9 mouse cellular contexts compared by ENCODE assay signal in genomic region chr17:48315905-48316579, GRCm38 (mm10). TPM values are rescaled to one million over a fixed set of nuclear protein-coding genes. Genes with fewer than 3 reads are reported as not detected.
DNase-seq lines count a peak whose midpoint lies in the region; ATAC-seq and TF ChIP-seq lines count a peak whose summit lies in the region.
"Not testable (repeated sequence)": the region's sequence is repeated elsewhere in the genome, so short reads cannot be mapped to it uniquely, and the experiment has no call there.
"Had no signal": no experiment of that assay in that cellular context is flagged by ENCODE, and none has a peak within 500 bp of the region (broad histone marks: within the 10 kb centered on the region; RNA-seq: fewer than 3 reads in every experiment).

Gene B430306N03Rik, plus strand, starts transcription at chr17:48316141.

- not testable (repeated sequence) for H3K27ac ChIP-seq in CH12.LX (ENCODE audit: insufficient read depth, low read depth); bone marrow macrophage, adult 2 months (ENCODE audit: insufficient read depth, low read depth, low read length); small intestine, adult 2 months (ENCODE audit: insufficient read depth, low read depth, low read length)
- peak within 1 kb of the TSS; percentile 44 for H3K27ac ChIP-seq in liver, adult 2 months (replicated peaks; ENCODE audit: insufficient read depth, low read depth, low read length)

- H3K9ac ChIP-seq in CH12.LX (ENCODE audit: insufficient read depth, low read depth) = not testable (repeated sequence)
- peak within 1 kb of the TSS; percentile 51; the same call in 1 of the 2 replicates for H3K9ac ChIP-seq in liver, adult 2 months (ENCODE audit: low read depth, low read length)

- H3K4me2 ChIP-seq in CH12.LX (ENCODE audit: insufficient read depth, low read depth, poor library complexity, severe bottlenecking) = not testable (repeated sequence)

- TF ChIP-seq EP300 in CH12.LX (IDR thresholded peaks at IDR 0.05; ENCODE audit: low read length) = not testable (repeated sequence)

- not testable (repeated sequence) for TF ChIP-seq POLR2A in CH12.LX (IDR thresholded peaks at IDR 0.05; ENCODE audit: low read depth, low read length); bone marrow macrophage, adult 2 months (IDR thresholded peaks at IDR 0.05; ENCODE audit: borderline replicate concordance, low read depth, low read length); liver, adult 2 months (IDR thresholded peaks at IDR 0.05; ENCODE audit: extremely low read depth, insufficient read depth, low read length); small intestine, adult 2 months (IDR thresholded peaks at IDR 0.05; ENCODE audit: low read depth, low read length)

- peaks cover 0 to 31% of the 10 kb centered on the region in 2 experiments; a peak in 2 of 4 replicates for H3K4me1 ChIP-seq in CH12.LX (ENCODE audit: control insufficient read depth in 1 of 2, insufficient read depth in 2 of 2)
- peaks cover 16% of the 10 kb centered on the region for H3K4me1 ChIP-seq in bone marrow macrophage, adult 2 months (ENCODE audit: control insufficient read depth, insufficient read depth, low read length)
- H3K4me1 ChIP-seq in liver, adult 2 months (ENCODE audit: control insufficient read depth, insufficient read depth, low read length); small intestine, adult 2 months (ENCODE audit: control insufficient read depth, insufficient read depth, insufficient read length, low read length): not testable (repeated sequence)

- not testable (repeated sequence) for H3K9me3 ChIP-seq in CH12.LX (replicated peaks; ENCODE audit: low read length)

- dilution Hi-C loops in CH12.LX (cut with MboI; ENCODE audit: extremely low pct_ligation_motif_present, extremely low pct_unique_long_range_greater_than_20kb, low sequenced_read_pairs) = not testable (repeated sequence)

- DNase-seq in CH12.LX (ENCODE audit: extremely low read depth) = peak; percentile 47
- DNase-seq in liver, adult 2 months (ENCODE audit: extremely low read depth, low read depth, low spot score) = not testable (repeated sequence)
- peak; percentile 11 to 28 for DNase-seq in lung, adult 18-20 months
- DNase-seq in thymus, postnatal 4 days = peak; percentile 29

- not testable (repeated sequence) for TF ChIP-seq CTCF in CH12.LX (conservative IDR thresholded peaks at IDR 0.05 in 1 of 2, IDR thresholded peaks at IDR 0.05 in 1 of 2; ENCODE audit: low read depth in 2 of 2, low read length in 2 of 2); bone marrow macrophage, adult 2 months (IDR thresholded peaks at IDR 0.05; ENCODE audit: low read depth, low read length); liver, adult 2 months (IDR thresholded peaks at IDR 0.05; ENCODE audit: low read depth, low read length); small intestine, adult 2 months (IDR thresholded peaks at IDR 0.05; ENCODE audit: extremely low read depth, insufficient read length, insufficient replicate concordance, low read depth, low read length)

- not testable (repeated sequence) for H3K27me3 ChIP-seq in CH12.LX (replicated peaks); liver, adult 2 months (ENCODE audit: control insufficient read depth, insufficient read depth, low read length); small intestine, adult 2 months (ENCODE audit: control insufficient read depth, insufficient read depth, low read length)

- not testable (repeated sequence) for H3K4me3 ChIP-seq in CH12.LX (replicated peaks in 1 of 3; ENCODE audit: low read depth in 2 of 3, low read length in 2 of 3, poor library complexity in 1 of 3); bone marrow macrophage, adult 2 months (ENCODE audit: insufficient read depth, low read length); liver, adult 2 months (ENCODE audit: insufficient read depth, low read depth, low read length)
- H3K4me3 ChIP-seq in small intestine, adult 2 months (ENCODE audit: low read depth, low read length) = peak within 1 kb of the TSS; percentile 10; the same call in 1 of the 2 replicates

- in situ Hi-C loops in CH12.LX (cut with MboI; ENCODE audit: low pct_ligation_motif_present, low pct_unique_long_range_greater_than_20kb, low sequenced_read_pairs) = not testable (repeated sequence)

- not testable (repeated sequence) for H3K79me2 ChIP-seq in CH12.LX (replicated peaks; ENCODE audit: control insufficient read depth, extremely low read depth, insufficient read depth, poor library complexity, severe bottlenecking); liver, adult 2 months (ENCODE audit: control insufficient read depth, insufficient read depth, low read length)

- not testable (repeated sequence) for H3K36me3 ChIP-seq in CH12.LX (replicated peaks in 1 of 2; ENCODE audit: control insufficient read depth in 1 of 2, insufficient read depth in 1 of 2, low read length in 1 of 2); liver, adult 2 months (ENCODE audit: control insufficient read depth, insufficient read depth, low read length); small intestine, adult 2 months (ENCODE audit: control insufficient read depth, insufficient read depth, low read length)

- whole genome bisulfite sequencing in liver, adult 2 months = 73% methylated on average over 3 of the region's 3 CpGs
- WGBS in small intestine, adult 2 months = 80% methylated on average over 3 of the region's 3 CpGs

- not testable (repeated sequence) for TF ChIP-seq RAD21 in CH12.LX (IDR thresholded peaks at IDR 0.05; ENCODE audit: low read depth, low read length)

- ATAC-seq in megakaryocyte progenitor cell, adult 5-6 weeks (replicated peaks; ENCODE audit: poor library complexity) = peak; percentile 82

RNA-seq across cellular contexts. Expression of gene B430306N03Rik, which starts in this region (rescaled TPM):
- 0.08 TPM in 1 of 2 replicates, not detected in the other for total RNA-seq in CH12.LX (2012; rRNA removed)
- 0.21 and 0.35 TPM in 2 replicates for total RNA-seq in CH12.LX (2014; rRNA removed)
- polyA plus RNA-seq in CH12.LX (2012; ENCODE audit: insufficient read length, low read depth) = 1.0 and 1.6 TPM in 2 replicates
- 18.8 and 19.0 TPM in 2 replicates for polyA plus RNA-seq in bone marrow macrophage, adult 2 months (2012; ENCODE audit: insufficient read depth, insufficient read length, missing spikeins)
- 0.83 and 1.0 TPM in 2 replicates for total RNA-seq in liver, adult 2 months (2014; rRNA removed)
- polyA plus RNA-seq in liver, adult 2 months (2012; rRNA removed) = 0.90 and 1.9 TPM in 2 replicates
- 8.3 and 11.9 TPM in 2 replicates for total RNA-seq in megakaryocyte progenitor cell, adult 5-6 weeks (2015)
- 2.7 and 4.6 TPM in 2 replicates for total RNA-seq in megakaryocyte progenitor cell, adult 5-6 weeks (2017)
- 0.52 and 0.84 TPM in 2 replicates for polyA plus RNA-seq in small intestine, adult 2 months (2012; rRNA removed)
- total RNA-seq: gastrocnemius, postnatal 25 days had no signal
- polyA plus RNA-seq: embryonic facial prominence, embryonic 13.5 days had no signal
